Mouse (Mus musculus): ENCODE data around the gene Rbm12. TPM values are rescaled to one million over a fixed set of nuclear protein-coding genes. Genes with fewer than 3 reads are reported as not detected.

The Rbm12 gene
- polyA plus RNA-seq (2016; fragmentation: Nextera tagmentation; extraction: Ambion mirVana) = 42.6 and 47.4 TPM in 2 replicates

GRCm38 (mm10) chr2:156111358-156112079, at the start of gene Rbm12, which contains the start of gene Cpne1:
TSS of gene Rbm12 (minus strand) at chr2:156111978.
TSS of gene Cpne1 (minus strand) at chr2:156111965.
- peak within 1 kb of the TSS; percentile 90 for H3K4me3 ChIP-seq
- peak; percentile 95 for DNase-seq (ENCODE audit: low spot score)

GRCm38 (mm10) chr2:156151538-156151937, 39.8 kb upstream of the Rbm12 start:
- H3K4me1 ChIP-seq (replicated peaks) = no peaks in the 10 kb centered on the region

More at GRCm38 (mm10) chr2:156111358-156112079, at the start of gene Rbm12, which contains the start of gene Cpne1:
- peaks cover 15% of the 10 kb centered on the region for H3K4me1 ChIP-seq (replicated peaks)
- H3K9me3 ChIP-seq = no peaks in the 10 kb centered on the region
- no peaks in the 10 kb centered on the region for H3K27me3 ChIP-seq (ENCODE audit: insufficient read depth, poor library complexity, severe bottlenecking)
- WGBS = under 1% methylated on average over 74 of the region's 74 CpGs
- peak within 1 kb of the TSS; percentile 99 for H3K27ac ChIP-seq
- peaks cover 30% of the 10 kb centered on the region for H3K36me3 ChIP-seq

GRCm38 (mm10) chr2:156147316-156147915, 35.6 kb upstream of the Rbm12 start:
- Histone ChIP-seq H3K9me3 (no peaks in the 10 kb centered on the region), H3K36me3 (peaks cover 66% of the 10 kb centered on the region), H3K4me3 (no peak overlapping the region), H3K27ac (no peak overlapping the region), H3K27me3 (ENCODE audit: insufficient read depth, poor library complexity, severe bottlenecking) (no peaks in the 10 kb centered on the region), H3K4me1 (replicated peaks) (peaks cover 19% of the 10 kb centered on the region)
- 90% methylated on average over 3 of the region's 3 CpGs for WGBS
- DNase-seq (ENCODE audit: low spot score) = no peak

More at GRCm38 (mm10) chr2:156151538-156151937, 39.8 kb upstream of the Rbm12 start:
- no peak overlapping the region for H3K4me3 ChIP-seq
- no peaks in the 10 kb centered on the region for H3K9me3 ChIP-seq
- DNase-seq (ENCODE audit: low spot score) = no peak
- peaks cover 100% of the 10 kb centered on the region for H3K36me3 ChIP-seq
- no peak overlapping the region for H3K27ac ChIP-seq
- no peaks in the 10 kb centered on the region for H3K27me3 ChIP-seq (ENCODE audit: insufficient read depth, poor library complexity, severe bottlenecking)

- no peak overlapping the region for H3K4me3 ChIP-seq
- WGBS = 73% methylated on average over 5 of the region's 5 CpGs
- H3K27me3 ChIP-seq (ENCODE audit: insufficient read depth, poor library complexity, severe bottlenecking) = no peaks in the 10 kb centered on the region
- no peaks in the 10 kb centered on the region for H3K9me3 ChIP-seq
- no peak overlapping the region for H3K27ac ChIP-seq
- DNase-seq (ENCODE audit: low spot score) = no peak
- H3K4me1 ChIP-seq (replicated peaks) = peaks cover 19% of the 10 kb centered on the region
- peaks cover 64% of the 10 kb centered on the region for H3K36me3 ChIP-seq
These were observed 34.7 kb upstream of the Rbm12 start for GRCm38 (mm10) chr2:156146272-156146989.

DNA sequence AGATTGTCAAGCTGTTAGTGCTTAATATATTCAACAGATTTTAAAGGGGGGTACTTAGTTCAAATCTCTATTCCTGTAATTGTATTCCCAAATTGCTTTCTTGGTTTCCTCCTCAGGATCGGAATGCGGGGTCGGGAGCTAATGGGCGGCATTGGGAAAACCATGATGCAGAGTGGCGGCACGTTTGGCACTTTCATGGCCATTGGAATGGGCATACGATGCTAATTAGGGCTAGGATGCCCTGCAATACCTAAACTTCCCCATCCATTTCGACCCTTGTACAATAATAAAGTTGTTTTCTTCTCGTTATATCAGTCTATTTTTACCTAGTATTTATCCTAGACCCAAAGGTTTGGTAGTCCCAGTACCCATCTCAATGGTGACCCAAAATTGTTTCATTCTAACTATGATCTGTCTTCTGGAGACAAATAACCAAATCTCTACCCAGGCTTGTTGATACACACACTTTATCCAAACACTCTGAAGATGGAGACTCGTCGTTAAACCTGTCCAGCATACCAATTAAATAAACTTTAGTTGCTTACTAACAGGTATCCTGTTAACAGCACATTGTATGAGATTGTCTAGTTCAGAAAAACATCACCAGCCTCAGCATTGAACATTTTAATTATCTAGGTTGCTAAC, 33.8 kb upstream of the Rbm12 start:
- peaks cover 19% of the 10 kb centered on the region for H3K4me1 ChIP-seq (replicated peaks)
- H3K9me3 ChIP-seq = no peaks in the 10 kb centered on the region
- H3K36me3 ChIP-seq = peaks cover 60% of the 10 kb centered on the region
- no peaks in the 10 kb centered on the region for H3K27me3 ChIP-seq (ENCODE audit: insufficient read depth, poor library complexity, severe bottlenecking)
- WGBS = 72% methylated on average over 11 of the region's 11 CpGs
- no peak overlapping the region for H3K27ac ChIP-seq
- H3K4me3 ChIP-seq = peak overlapping the region; percentile 78
- peak; percentile 6 for DNase-seq (ENCODE audit: low spot score)

GRCm38 (mm10) chr2:156143953-156144724, 32.4 kb upstream of the Rbm12 start, which contains the start of the genes Romo1 and Nfs1:
TSS of gene Romo1 (plus strand) at chr2:156144039.
TSS of gene Nfs1 (minus strand) at chr2:156144186.
- Histone ChIP-seq H3K4me1 (replicated peaks) (peaks cover 19% of the 10 kb centered on the region), H3K36me3 (peaks cover 56% of the 10 kb centered on the region), H3K27me3 (ENCODE audit: insufficient read depth, poor library complexity, severe bottlenecking) (no peaks in the 10 kb centered on the region), H3K4me3 (peak within 1 kb of the TSS; percentile 78), H3K9me3 (no peaks in the 10 kb centered on the region), H3K27ac (peak within 1 kb of the TSS; percentile 92)
- DNase-seq (ENCODE audit: low spot score) = peak; percentile 98
- WGBS = under 1% methylated on average over 70 of the region's 70 CpGs

GRCm38 (mm10) chr2:156143367-156143766, 31.6 kb upstream of the Rbm12 start:
- Histone ChIP-seq H3K36me3 (peaks cover 54% of the 10 kb centered on the region), H3K27ac (peak overlapping the region; percentile 92), H3K9me3 (no peaks in the 10 kb centered on the region), H3K4me1 (replicated peaks) (peaks cover 19% of the 10 kb centered on the region), H3K4me3 (peak overlapping the region; percentile 78), H3K27me3 (ENCODE audit: insufficient read depth, poor library complexity, severe bottlenecking) (no peaks in the 10 kb centered on the region)
- 2% methylated on average over 16 of the region's 16 CpGs for WGBS
- DNase-seq (ENCODE audit: low spot score) = no peak

- no peak for DNase-seq (ENCODE audit: low spot score)
- WGBS = 84% methylated on average over 2 of the region's 2 CpGs
- H3K9me3 ChIP-seq = no peaks in the 10 kb centered on the region
- peaks cover 49% of the 10 kb centered on the region for H3K36me3 ChIP-seq
- H3K4me3 ChIP-seq = peak overlapping the region; percentile 78
- peaks cover 19% of the 10 kb centered on the region for H3K4me1 ChIP-seq (replicated peaks)
- no peak overlapping the region; the same call in 1 of the 2 replicates for H3K27ac ChIP-seq
- H3K27me3 ChIP-seq (ENCODE audit: insufficient read depth, poor library complexity, severe bottlenecking) = no peaks in the 10 kb centered on the region
These were observed 31.0 kb upstream of the Rbm12 start for GRCm38 (mm10) chr2:156142820-156143219.

DNA sequence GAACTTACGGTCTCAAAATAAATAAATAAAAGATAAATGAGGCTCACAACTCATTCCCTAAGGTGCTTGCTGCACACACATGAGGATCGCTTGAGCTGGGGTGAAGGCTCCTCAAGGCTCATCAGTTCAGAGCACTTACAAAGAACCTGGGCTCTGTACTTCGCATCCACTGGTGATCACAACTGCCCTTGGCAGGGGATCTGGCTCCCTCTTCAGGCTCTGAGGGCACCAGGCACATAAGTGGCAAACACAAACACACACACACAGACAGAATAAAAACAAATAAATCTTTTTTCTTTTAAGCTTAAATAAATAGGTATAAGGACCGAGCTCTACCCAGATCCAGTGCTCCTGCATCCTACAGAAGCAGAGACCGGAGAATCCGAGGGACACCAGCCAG, 23.9 kb upstream of the Rbm12 start:
- no peak overlapping the region for H3K27ac ChIP-seq

GRCm38 (mm10) chr2:156134161-156134560, 22.4 kb upstream of the Rbm12 start:
- H3K27ac ChIP-seq = no peak overlapping the region
- no peaks in the 10 kb centered on the region for H3K27me3 ChIP-seq (ENCODE audit: insufficient read depth, poor library complexity, severe bottlenecking)
- H3K4me1 ChIP-seq (replicated peaks) = no peaks in the 10 kb centered on the region
- no peak overlapping the region for H3K4me3 ChIP-seq
- no peak for DNase-seq (ENCODE audit: low spot score)
- H3K36me3 ChIP-seq = peaks cover 50% of the 10 kb centered on the region
- H3K9me3 ChIP-seq = no peaks in the 10 kb centered on the region
- 89% methylated on average over 5 of the region's 5 CpGs for WGBS

More for the DNA sequence above, 23.9 kb upstream of the Rbm12 start:
- Histone ChIP-seq H3K9me3 (no peaks in the 10 kb centered on the region), H3K36me3 (peaks cover 53% of the 10 kb centered on the region), H3K4me1 (replicated peaks) (no peaks in the 10 kb centered on the region), H3K27me3 (ENCODE audit: insufficient read depth, poor library complexity, severe bottlenecking) (no peaks in the 10 kb centered on the region), H3K4me3 (no peak overlapping the region)
- DNase-seq (ENCODE audit: low spot score) = no peak
- 89% methylated on average over 6 of the region's 6 CpGs for WGBS

DNA sequence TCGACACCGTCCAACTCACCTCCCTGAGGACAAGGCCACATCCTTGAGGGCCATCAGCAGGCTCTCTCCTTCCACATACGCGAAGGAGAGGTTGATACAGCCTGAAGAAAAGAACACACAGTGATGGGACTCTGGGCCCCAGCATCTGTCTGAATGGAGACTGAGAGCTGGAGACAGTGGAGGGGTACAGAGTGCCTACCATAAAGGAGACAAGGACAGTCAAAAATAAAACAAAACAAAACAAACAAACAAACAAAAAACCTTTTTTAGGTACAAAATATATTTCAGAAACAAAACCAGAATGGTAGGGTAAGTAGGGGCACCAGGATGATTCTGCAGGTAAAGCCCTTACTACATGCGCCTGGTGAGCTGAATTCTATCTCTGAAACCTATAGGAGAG, 15.2 kb upstream of the Rbm12 start, which contains the start of gene Gm28036:
TSS of gene Gm28036 (minus strand) at position 101 of the 400 bp plus-strand sequence.
- no peak within 1 kb of the TSS for H3K27ac ChIP-seq
- H3K9me3 ChIP-seq = no peaks in the 10 kb centered on the region
- DNase-seq (ENCODE audit: low spot score) = no peak
- H3K4me3 ChIP-seq = no peak within 1 kb of the TSS
- H3K36me3 ChIP-seq = peaks cover 76% of the 10 kb centered on the region
- WGBS = 96% methylated on average over 5 of the region's 5 CpGs
- H3K27me3 ChIP-seq (ENCODE audit: insufficient read depth, poor library complexity, severe bottlenecking) = no peaks in the 10 kb centered on the region
- no peaks in the 10 kb centered on the region for H3K4me1 ChIP-seq (replicated peaks)

DNA sequence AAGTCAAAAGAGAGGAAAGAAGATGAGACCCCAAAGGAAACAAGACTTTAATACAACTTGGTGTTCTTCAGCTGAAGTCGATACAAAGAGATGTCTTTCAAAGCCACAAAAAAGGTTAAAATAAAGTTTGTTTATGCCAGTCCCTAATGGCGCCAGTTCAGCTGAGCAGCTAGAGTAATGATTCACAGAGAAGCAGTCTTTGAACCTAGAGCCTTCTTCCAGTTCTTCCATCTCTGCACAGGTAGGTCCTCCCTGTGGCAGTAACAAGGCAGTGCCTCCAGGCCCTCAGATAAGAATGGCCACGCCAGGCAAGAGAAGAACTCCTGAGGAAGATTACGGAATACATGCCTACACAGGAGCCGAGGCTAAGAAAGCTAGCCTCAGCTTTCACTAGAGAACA, 12.0 kb upstream of the Rbm12 start:
- H3K27ac ChIP-seq = no peak overlapping the region
- H3K36me3 ChIP-seq = peaks cover 55% of the 10 kb centered on the region
- no peaks in the 10 kb centered on the region for H3K27me3 ChIP-seq (ENCODE audit: insufficient read depth, poor library complexity, severe bottlenecking)
- no peaks in the 10 kb centered on the region for H3K4me1 ChIP-seq (replicated peaks)
- no peak for DNase-seq (ENCODE audit: low spot score)
- H3K4me3 ChIP-seq = no peak overlapping the region
- H3K9me3 ChIP-seq = no peaks in the 10 kb centered on the region
- 94% methylated on average over 5 of the region's 5 CpGs for WGBS
